Mouse (Mus musculus) C2C12 (cell line): ENCODE measurements around the gene Ntmt1. TPM values are rescaled to one million over a fixed set of nuclear protein-coding genes. Genes with fewer than 3 reads are reported as not detected.

ENCODE experiments used
- H3K27me3 ChIP-seq: one replicate; pipeline ENCODE4 v1.6.1; 2011; ENCODE audit not compliant: control insufficient read depth, insufficient read depth, insufficient read length
- H3K36me3 ChIP-seq: one replicate; pipeline ENCODE4 v1.6.1; 2011; ENCODE audit not compliant: control insufficient read depth, insufficient read depth
- H3K4me3 ChIP-seq: one replicate; pipeline ENCODE4 v1.5.1; 2011; ENCODE audit warnings: mild to moderate bottlenecking, control low read depth; ENCODE audit not compliant: poor library complexity, insufficient read depth, severe bottlenecking
- H3K79me2 ChIP-seq: one replicate; pipeline ENCODE4 v1.6.1; 2011; ENCODE audit not compliant: control insufficient read depth, insufficient read depth
- H3K79me3 ChIP-seq: one replicate; pipeline ENCODE4 v1.6.1; 2011; ENCODE audit warnings: low read depth, control low read depth
- H3ac ChIP-seq: one replicate; pipeline ENCODE3; 2011; ENCODE audit warnings: low read depth; ENCODE audit not compliant: control insufficient read depth, insufficient read length
- CEBPB ChIP-seq: IDR thresholded peaks from one replicate; pipeline ENCODE4 v1.6.1; 2011; ENCODE audit warnings: low read depth, mild to moderate bottlenecking, control low read depth, moderate library complexity
- CTCF ChIP-seq: IDR thresholded peaks from one replicate; pipeline ENCODE4 v1.5.1; 2011; ENCODE audit not compliant: control insufficient read depth, insufficient read depth, insufficient read length
- FOSL1 ChIP-seq: IDR thresholded peaks from one replicate; pipeline ENCODE4 v1.8.0; 2011; ENCODE audit warnings: mild to moderate bottlenecking, low read length; ENCODE audit not compliant: poor library complexity, insufficient read depth, severe bottlenecking
- MAX ChIP-seq: IDR thresholded peaks from one replicate; pipeline ENCODE4 v1.6.1; 2011; ENCODE audit warnings: mild to moderate bottlenecking, control low read depth
- MYOD1 ChIP-seq: IDR thresholded peaks from one replicate; pipeline ENCODE4 v1.6.1; 2011; ENCODE audit warnings: low read depth; ENCODE audit not compliant: control insufficient read depth, insufficient read length
- MYOG ChIP-seq: IDR thresholded peaks from one replicate; pipeline ENCODE4 v1.6.1; 2011; ENCODE audit not compliant: control insufficient read depth, insufficient read length; ENCODE audit errors: extremely low read depth
- USF1 ChIP-seq: IDR thresholded peaks from one replicate; pipeline ENCODE4 v1.6.1; 2011; ENCODE audit warnings: low read depth, mild to moderate bottlenecking, control low read depth, moderate library complexity
- polyA plus RNA-seq: library from polyadenylated mRNA; unstranded; fragments of >200 nt; fragmentation: generic; extraction: Trizol; gene quantifications from one replicate; pipeline ENCODE4 v1.2.1, GENCODE M21; 2012; ENCODE audit warnings: missing spikeins

The Ntmt1 gene
- polyA plus RNA-seq, 1 experiment = 64.7 TPM

DNA sequence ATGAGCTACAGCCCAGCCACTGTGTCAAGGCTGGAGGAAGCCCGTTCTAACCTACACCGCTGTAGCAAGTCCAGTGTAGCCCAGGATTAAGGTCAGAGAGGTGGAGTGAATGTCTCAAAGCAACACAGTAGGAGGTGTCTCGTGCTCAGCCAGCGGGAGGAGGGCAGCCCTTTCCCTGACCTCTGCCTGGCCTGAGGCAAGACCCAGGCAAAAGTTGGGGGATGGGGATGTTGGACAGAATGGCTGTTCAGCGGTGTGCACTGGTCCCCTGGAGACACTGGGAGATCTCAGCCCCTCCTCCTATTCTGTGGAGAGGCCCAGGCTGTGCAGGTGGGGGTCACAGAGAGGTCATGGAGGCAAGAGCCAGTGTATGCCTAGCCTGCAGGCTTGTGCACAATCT lies 28.4 kb upstream of the Ntmt1 start:
- H3K4me3 ChIP-seq = no peak overlapping the region
- H3K36me3 ChIP-seq = no peaks in the 10 kb centered on the region
- TF ChIP-seq MYOD1 (no peak), CTCF (no peak), CEBPB (no peak), FOSL1 (no peak), MYOG (no peak), MAX (no peak), USF1 (no peak)
- H3K79me3 ChIP-seq = no peaks in the 10 kb centered on the region
- H3ac ChIP-seq = no peak overlapping the region
- no peaks in the 10 kb centered on the region for H3K79me2 ChIP-seq
- no peaks in the 10 kb centered on the region for H3K27me3 ChIP-seq

GRCm38 (mm10) chr2:30782312-30783290 lies 25.0 kb upstream of the Ntmt1 start:
- H3ac ChIP-seq = no peak overlapping the region
- no peaks in the 10 kb centered on the region for H3K79me2 ChIP-seq
- H3K4me3 ChIP-seq = no peak overlapping the region
- H3K79me3 ChIP-seq = no peaks in the 10 kb centered on the region
- no peaks in the 10 kb centered on the region for H3K36me3 ChIP-seq
- no peak for TF ChIP-seq CEBPB
- TF ChIP-seq MYOG = no peak
- TF ChIP-seq CTCF = no peak
- TF ChIP-seq MYOD1 = no peak
- no peak for TF ChIP-seq FOSL1
- no peak for TF ChIP-seq MAX
- TF ChIP-seq USF1 = no peak
- H3K27me3 ChIP-seq = no peaks in the 10 kb centered on the region

DNA sequence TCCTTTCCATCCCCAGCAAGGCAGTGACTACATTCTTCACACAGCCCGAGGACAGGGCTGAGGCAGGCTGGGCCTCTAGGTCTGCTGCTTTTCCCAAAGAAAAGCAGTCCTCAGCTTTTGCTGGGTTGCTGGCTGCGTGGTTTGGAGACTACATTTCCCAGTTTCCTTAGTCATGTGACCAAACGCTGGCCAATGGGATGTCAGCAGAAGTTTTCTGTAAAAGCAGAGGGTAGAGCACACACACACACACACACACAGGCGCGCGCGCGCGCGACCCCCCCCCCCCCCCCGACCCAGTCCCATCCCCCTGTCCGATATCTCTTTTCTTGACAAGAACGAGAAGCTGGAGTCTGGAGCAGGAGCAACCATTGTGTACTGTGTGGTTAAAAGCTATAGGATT lies 24.3 kb upstream of the Ntmt1 start:
- TF ChIP-seq USF1 = peak; percentile 89
- TF ChIP-seq CEBPB = no peak
- no peaks in the 10 kb centered on the region for H3K79me3 ChIP-seq
- no peak overlapping the region for H3K4me3 ChIP-seq
- no peaks in the 10 kb centered on the region for H3K79me2 ChIP-seq
- H3K36me3 ChIP-seq = no peaks in the 10 kb centered on the region
- H3K27me3 ChIP-seq = no peaks in the 10 kb centered on the region
- H3ac ChIP-seq = peak overlapping the region; percentile 20

GRCm38 (mm10) chr2:30784078-30784994 lies 23.3 kb upstream of the Ntmt1 start:
- H3K79me3 ChIP-seq = no peaks in the 10 kb centered on the region
- H3ac ChIP-seq = no peak overlapping the region
- H3K79me2 ChIP-seq = no peaks in the 10 kb centered on the region
- no peaks in the 10 kb centered on the region for H3K36me3 ChIP-seq
- TF ChIP-seq MYOG = no peak
- no peak for TF ChIP-seq CTCF
- TF ChIP-seq CEBPB = no peak
- no peak for TF ChIP-seq MYOD1
- no peak for TF ChIP-seq FOSL1
- H3K27me3 ChIP-seq = no peaks in the 10 kb centered on the region
- H3K4me3 ChIP-seq = no peak overlapping the region

DNA sequence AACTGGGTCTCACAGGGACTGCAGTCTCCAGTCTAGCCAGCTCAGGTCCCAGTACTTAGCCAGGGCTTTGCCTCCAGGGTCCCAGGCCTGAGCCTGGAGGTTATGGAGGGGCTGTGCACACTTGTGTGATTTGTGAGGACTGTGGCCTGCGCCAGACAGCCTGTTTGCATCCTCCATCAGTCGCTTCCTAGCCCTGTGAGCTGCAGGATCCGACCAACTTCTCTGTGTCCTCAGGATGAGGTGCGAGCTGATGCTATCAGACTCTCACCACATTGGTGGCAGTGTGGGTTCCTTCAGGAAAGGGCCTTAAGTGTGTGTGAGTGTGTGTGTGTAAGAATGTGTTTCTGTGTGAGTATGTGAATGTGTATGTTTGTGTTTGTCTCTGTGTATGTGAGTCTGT lies 20.2 kb upstream of the Ntmt1 start:
- H3K79me3 ChIP-seq = no peaks in the 10 kb centered on the region
- H3K4me3 ChIP-seq = no peak overlapping the region
- no peaks in the 10 kb centered on the region for H3K79me2 ChIP-seq
- no peaks in the 10 kb centered on the region for H3K36me3 ChIP-seq
- no peak overlapping the region for H3ac ChIP-seq
- TF ChIP-seq MYOG (no peak), MAX (no peak), USF1 (no peak), CTCF (no peak), FOSL1 (no peak), MYOD1 (no peak), CEBPB (no peak)
- no peaks in the 10 kb centered on the region for H3K27me3 ChIP-seq
